Mouse (Mus musculus) T-helper 17 cell (primary cell): ENCODE measurements around the gene Ppp2r1b.
"Not testable (repeated sequence)": the region's sequence is repeated elsewhere in the genome, so short reads cannot be mapped to it uniquely, and the experiment has no call there.

Experiments
- in situ Hi-C, 2 experiments: fragments of 300-600 bp; cut with MboI, MseI; formaldehyde crosslinking; loops; 1 replicate in 1 of 2; 2 replicates in 1 of 2; pipeline ENCODE4 v1.15.1; 2025; ENCODE audit warnings: high pct_unique_total_duplicates in 2 of 2

Ppp2r1b gene

DNA sequence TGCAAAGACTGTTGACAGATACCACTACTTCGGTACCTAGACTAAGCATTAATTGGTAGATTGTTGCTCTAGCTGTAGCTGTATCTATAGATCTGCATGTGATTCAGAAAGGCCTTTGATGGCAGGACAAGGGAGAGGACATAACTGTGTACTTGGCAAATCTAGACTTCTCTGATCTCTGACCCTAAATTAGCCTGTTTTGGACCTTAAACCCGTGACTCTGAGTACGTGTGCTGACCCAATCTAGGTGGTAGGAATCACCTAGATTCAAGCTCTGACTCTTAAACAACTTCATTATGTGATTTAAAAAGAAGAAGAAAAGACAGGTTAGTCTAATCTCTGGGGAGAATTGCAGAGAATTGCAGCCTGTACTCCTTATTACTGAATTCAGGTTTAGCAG lies at the start of gene Ppp2r1b:
Gene Ppp2r1b (plus strand): TSS at position 221 of the 400 bp plus-strand sequence.
- in situ Hi-C loops = loop anchor here in 1 of 2 experiments (10.0 kb wide), 1 partner anchor 450 kb away; no protein-coding TSS in a partner anchor

- in situ Hi-C loops = no loop called here
These were observed 48.3 kb upstream of the Ppp2r1b start for GRCm38 (mm10) chr9:50796776-50797175.

DNA sequence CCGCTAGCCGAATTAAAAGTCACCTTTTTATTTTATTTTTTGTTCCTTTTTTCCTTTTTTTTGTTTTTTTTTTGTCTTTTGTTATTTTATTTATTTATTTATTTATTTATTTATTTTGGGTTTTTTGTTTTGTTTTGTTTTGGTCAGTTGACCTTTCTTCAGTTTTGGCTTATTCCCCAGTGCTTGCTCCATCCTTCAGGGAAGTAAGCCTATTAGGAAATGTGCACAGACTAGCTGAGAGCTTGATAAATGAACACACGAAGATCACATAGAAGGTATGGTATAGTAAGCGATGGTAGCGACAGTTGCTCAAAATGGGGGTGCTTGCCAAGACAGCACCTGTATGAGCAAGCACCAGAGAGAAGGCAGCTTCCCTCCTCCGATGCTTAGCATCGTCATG lies 47.5 kb upstream of the Ppp2r1b start:
- in situ Hi-C loops = no loop called here

- in situ Hi-C loops = no loop called here
These were observed 46.7 kb upstream of the Ppp2r1b start for GRCm38 (mm10) chr9:50798368-50798767.

- in situ Hi-C loops = loop anchor here in 1 of 2 experiments (10.0 kb wide), 1 partner anchor 354 kb away; no protein-coding TSS in a partner anchor
These were observed 44.1 kb upstream of the Ppp2r1b start for GRCm38 (mm10) chr9:50800985-50801384.

DNA sequence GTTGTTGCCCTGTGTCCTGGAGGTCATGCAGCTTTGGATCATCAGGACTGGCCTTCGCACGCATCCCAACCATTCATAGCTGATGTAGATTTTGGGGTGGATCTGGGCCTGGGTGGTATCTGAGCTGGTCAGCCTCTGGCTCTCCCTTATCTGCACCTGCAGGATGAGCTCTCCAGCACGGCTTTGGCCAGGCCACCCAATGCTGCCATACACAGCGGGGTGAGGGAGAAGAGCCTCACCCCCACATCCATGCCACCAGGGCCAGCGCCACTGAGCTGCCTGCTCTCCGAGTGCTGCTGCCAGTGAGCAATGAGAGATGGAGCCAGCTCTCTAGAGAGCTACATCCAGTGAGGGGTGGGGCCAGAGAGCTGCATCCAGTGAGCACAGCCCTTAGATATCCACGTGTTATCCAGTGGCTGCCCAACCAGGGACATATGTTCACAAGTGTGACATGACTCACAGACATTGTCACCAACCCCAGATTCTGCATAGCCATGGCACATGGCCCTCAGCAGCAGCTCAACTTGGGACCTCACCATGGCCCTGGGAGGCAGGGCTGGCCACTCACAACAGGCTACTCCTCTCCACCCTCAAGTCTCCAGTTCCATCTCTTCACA lies 41.9 kb upstream of the Ppp2r1b start:
- in situ Hi-C loops = loop anchor here in 1 of 2 experiments (10.0 kb wide), 1 partner anchor 352 kb away; no protein-coding TSS in a partner anchor

GRCm38 (mm10) chr9:50808471-50808870 lies 36.6 kb upstream of the Ppp2r1b start:
- in situ Hi-C loops = loop anchor here in 1 of 2 experiments (10.0 kb wide), 1 partner anchor 346 kb away; no protein-coding TSS in a partner anchor

DNA sequence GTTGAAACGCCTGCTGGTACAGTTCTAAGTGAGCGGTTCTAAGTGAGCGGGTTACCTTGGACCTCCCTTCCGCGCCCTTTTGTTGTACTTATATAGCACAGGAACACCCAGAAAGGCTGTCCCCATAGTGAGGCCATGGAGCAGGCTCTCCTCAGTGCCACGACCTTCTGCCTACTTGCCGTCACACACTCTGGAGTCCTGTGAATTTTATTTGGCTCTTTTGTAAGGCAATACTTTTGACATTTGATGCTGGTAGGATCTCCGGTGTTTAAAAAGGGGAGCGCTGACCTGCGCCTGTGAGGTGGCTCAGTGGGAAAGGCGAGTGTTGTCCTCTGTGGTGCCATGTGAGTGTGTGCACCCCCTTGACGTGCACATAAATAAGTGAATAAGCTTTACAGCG lies 36.0 kb upstream of the Ppp2r1b start:
- in situ Hi-C loops = loop anchor here in 1 of 2 experiments (10.0 kb wide), 1 partner anchor 346 kb away; no protein-coding TSS in a partner anchor

DNA sequence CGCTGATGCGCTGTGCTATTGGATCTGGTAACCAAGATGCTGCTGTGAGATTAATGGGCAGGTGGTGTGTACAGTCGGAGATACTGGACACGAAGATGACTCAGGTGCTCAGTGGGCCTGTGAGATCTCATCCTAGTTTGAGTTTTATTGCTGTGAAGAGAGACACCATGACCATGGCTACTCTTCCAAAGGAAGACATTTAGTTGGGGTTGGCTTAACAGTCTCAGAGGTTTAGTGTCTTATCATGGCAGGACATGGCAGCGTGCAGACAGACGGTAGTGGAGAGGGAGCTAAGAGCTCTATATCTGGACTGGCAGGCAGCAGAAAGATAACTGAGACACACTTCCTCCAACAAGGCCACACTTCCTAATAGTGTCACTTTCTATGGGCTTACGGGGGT lies 33.9 kb upstream of the Ppp2r1b start:
- in situ Hi-C loops = no loop called here

DNA sequence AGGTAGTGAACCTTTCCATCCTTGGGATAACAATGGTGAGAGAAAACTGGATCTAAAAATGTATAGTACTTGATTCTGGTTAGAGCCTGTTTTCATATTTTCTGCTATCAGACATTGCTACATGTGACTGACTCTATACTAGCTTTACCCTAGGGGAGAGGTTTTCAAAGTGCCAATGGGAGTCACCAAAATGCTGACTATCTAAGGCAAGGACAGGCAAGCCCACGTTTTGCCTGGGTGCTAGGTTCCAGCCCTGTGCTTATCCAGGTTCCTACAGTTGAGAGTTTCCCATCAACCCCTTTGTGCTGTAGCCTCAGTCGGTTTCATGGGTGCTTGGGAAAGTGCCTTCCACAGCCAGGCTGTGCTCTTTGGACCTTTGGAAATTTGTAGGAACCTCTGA lies 33.4 kb upstream of the Ppp2r1b start:
- in situ Hi-C loops = no loop called here

DNA sequence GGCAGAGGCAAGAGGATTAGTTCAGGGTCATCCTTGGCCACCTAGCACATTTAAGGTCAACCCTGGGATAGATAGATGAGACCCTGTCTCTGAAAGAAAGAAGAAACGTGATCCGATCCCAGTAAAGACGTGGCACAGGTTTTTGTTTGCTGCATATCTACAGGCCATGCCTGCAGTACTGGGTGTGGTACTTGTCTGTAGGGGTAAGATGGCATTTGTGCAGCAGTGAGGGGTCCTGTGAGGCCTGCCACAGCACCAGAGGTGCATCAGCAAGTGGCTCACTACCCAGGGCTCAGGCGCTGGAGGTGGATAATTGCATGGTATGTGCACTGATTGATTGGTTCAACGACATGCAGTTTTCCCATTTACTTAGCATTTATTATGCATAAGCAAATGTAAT lies 31.3 kb upstream of the Ppp2r1b start:
- in situ Hi-C loops = no loop called here

GRCm38 (mm10) chr9:50815666-50816065 lies 29.4 kb upstream of the Ppp2r1b start:
- in situ Hi-C loops = no loop called here

- in situ Hi-C loops = no loop called here
These were observed 28.6 kb upstream of the Ppp2r1b start for GRCm38 (mm10) chr9:50816512-50816911.

DNA sequence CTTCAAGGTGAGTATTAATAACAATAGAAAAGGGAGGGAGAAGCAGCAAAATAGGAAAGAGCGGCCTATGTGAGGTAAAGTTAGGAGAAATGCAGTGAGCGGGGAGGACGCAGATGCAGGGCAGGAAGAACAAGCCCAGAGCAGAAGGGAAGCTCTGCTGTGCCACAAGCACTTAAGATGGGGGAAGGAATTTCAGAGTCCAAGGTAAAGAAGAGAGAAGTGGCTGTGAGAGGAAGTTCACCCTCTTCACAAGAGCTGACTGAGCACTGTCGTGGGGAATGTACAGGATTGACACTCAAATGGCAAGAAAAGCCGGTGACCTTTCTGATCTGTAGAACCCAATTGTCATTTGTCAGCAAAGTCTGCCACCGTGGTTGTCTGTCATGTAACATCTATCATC lies 27.1 kb upstream of the Ppp2r1b start:
- in situ Hi-C loops = no loop called here

DNA sequence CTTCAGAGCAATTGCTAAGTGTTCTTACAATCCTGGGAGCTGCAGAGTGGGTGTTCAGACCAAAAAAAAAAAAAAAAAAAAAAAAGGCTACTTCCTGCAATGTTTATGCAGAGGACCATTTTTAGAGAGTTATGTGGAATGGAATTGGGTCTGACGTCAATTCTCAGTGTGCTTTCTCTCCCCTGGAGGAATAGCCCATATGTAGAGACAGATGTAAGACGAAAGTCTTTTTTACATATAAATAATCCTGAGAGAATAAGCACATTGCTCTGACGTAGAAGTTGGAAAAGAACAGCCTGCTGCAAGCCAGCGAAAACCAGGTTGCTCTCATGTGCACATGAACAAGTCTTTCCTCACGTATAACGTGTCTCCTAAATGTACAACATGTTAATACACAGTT lies 25.4 kb upstream of the Ppp2r1b start:
- in situ Hi-C loops = no loop called here

DNA sequence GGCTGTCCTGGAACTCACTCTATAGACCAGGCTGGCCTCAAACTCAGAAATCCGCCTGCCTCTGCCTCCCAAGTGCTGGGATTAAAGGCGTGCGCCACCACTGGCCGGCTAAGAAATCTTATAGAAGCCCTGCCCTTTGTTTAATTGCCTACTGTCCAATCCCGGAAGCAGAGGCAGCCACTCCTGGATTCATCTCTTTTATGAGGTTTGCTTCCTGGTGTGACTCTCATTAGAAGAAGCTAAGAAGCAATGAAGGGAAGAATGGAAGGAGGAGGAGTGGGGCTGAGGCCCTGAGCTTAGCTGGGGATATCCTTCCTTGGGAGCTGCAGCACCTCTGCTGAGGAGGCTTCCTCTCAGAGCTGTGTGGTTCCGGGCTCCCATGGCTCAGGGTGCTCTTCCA lies 23.4 kb upstream of the Ppp2r1b start:
- in situ Hi-C loops = no loop called here

DNA sequence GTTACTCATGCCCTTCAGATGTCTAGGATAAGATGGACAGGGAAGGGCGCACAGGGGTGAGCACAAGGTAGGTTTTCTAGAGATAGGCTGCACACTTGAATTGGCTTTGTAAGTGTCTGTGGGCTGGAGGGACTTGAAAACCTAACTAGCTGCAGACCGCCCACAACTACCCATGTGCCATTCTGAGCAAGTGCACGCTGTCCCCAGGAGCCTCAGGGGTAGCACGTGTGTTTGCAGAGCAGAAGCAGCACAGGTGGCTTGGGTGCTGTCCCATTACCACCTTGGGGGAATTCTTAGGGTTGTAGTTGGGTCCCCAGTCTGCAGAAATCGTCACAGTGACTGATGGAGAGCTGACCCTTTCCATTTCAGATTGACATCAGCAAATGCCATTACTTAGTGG lies 22.9 kb upstream of the Ppp2r1b start:
- in situ Hi-C loops = no loop called here

DNA sequence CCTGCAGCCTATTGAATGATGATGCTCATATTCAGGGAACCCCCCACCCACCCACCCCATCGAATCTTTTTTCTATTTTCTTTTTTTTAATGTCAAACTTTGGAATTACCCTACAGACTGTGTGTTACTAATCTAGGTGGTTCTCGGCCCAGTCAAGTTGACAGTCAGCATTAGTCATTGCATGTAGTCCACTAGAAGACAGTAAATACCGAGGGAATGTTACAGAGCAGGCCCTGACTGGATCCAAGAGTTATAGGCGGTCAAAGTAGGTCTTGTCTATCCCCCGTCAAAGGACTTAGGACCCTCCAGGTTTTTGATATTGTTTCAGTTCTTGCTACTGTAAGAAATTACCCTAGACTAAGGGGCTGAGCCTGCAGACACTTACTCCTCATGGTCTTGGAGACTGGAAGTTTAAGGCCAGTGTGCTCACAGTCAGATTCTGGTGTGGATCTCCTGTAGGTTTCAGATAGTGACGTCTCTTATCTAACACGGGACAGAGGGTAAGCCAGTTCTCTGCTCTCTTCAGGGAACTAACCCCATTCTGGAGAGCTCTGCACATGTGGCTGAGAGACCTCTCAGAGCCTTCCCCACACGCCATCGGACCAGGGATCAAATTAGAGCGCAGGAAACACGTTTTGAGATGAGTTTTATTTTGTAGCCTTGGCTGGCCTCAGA lies 21.2 kb upstream of the Ppp2r1b start:
- in situ Hi-C loops = no loop called here

DNA sequence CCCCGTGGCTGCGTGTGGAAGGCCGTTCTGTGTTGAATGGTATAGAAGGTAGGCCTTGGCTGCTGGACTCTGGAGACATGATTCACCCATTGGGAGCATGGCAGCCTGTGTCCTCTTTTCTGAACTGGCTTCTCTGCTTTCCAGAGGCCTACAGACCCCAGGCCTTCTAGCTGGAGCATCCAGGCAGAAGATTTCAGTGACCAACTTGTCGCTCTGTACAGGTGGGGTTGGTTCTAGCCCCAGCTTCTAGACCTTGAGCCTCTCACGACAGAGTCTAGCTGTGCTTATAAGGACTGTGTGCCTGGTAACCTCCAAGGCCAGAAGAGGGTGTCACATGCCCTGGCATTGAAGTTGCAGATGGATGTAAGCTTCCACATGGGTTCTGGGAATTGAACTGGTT lies 13.6 kb upstream of the Ppp2r1b start:
- in situ Hi-C loops = no loop called here

- in situ Hi-C loops = no loop called here
These were observed 12.9 kb upstream of the Ppp2r1b start for GRCm38 (mm10) chr9:50832162-50832561.

- in situ Hi-C loops = not testable (repeated sequence)
These were observed 12.5 kb upstream of the Ppp2r1b start for GRCm38 (mm10) chr9:50832582-50832981.

GRCm38 (mm10) chr9:50833786-50834185 lies 11.3 kb upstream of the Ppp2r1b start:
- in situ Hi-C loops = no loop called here

- in situ Hi-C loops = no loop called here
These were observed 9.9 kb upstream of the Ppp2r1b start for GRCm38 (mm10) chr9:50835068-50835705.
